Mouse (Mus musculus) retina, postnatal 7 days (tissue): Measurements from ENCODE around the gene Hes7.

Experiments used
- DNase-seq: peaks from one replicate; pipeline ENCODE4 v3.0.0-alpha.2; 2012; ENCODE audit warnings: low read depth, low spot score

The Hes7 gene

GRCm38 (mm10) chr11:69120221-69121000, at the start of gene Hes7:
Gene Hes7 (plus strand): TSS chr11:69120404.
- DNase-seq = no peak

DNA sequence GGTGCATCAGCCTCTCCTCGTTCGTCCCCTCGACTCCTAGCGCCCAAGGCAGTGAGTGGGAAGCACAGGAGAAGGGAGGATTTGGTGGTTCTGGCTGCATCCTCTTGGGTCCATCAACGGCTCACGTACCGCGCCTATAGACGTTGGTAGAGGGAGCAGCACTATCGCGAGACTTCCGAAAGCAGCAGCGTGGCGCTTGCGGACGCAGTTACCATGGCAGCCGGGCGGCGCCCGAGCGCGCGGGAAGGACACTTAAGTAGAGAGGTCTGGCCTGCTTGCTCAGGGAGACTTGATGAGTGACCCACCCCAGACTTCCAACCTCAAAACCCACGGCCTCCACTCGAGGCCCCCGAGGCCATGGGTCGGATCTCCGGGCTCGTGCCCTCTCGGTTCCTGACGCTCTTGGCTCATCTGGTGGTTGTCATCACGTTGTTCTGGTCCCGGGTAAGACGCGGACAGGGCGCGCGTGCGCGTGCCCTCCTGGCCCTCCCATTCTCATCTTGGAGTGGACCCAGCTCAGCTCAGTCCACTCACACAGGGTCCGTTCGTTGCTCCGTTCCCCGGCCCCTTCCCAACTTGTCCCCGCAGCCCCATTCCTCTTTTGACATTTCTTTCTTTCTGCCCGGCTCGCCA, 49.5 kb upstream of the Hes7 start, which contains the start of gene Tmem107:
Gene Tmem107, plus strand, starts transcription at position 217 of the 633 bp plus-strand sequence.
- DNase-seq = peak; percentile 83

GRCm38 (mm10) chr11:69071262-69071661, 48.9 kb upstream of the Hes7 start:
- DNase-seq = no peak

GRCm38 (mm10) chr11:69072234-69072633, 48.0 kb upstream of the Hes7 start:
- DNase-seq = no peak

DNA sequence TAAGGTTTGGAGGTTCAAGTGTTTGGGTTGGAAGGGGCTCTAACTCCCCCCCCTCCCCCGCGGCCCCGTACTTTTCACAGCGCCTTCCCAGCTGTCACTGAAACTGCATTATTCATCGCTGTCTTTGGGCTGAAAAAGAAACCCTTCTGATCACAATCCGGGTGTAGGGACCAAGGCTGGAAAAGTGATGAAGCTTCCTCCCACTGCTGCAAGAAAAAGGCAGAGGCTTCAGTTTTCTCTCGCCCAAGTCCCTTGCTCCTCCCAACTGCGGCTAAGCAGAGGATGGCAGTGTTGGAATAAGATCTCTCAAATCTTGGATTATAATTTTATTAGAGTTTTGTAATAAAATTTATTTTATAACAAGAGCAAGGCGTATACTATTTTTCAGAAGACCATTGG, 47.5 kb upstream of the Hes7 start:
- DNase-seq = no peak

- peak; percentile 91 for DNase-seq
Observed at GRCm38 (mm10) chr11:69073065-69073888, 46.9 kb upstream of the Hes7 start.

GRCm38 (mm10) chr11:69073951-69074775, 46.0 kb upstream of the Hes7 start:
- no peak for DNase-seq

DNA sequence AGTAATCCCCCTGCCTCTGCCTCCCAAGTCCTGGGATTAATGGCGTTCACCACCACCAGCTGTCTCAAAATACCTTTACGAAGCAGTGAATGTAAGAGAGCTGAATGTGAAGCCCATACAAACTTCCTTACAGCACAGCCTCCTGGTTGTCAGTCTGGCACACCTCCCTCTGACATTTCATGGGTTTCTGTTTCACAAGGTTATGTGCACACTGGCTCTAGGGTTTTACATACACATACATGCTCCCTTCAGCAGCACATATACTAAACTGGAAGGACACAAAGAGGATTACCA, 45.5 kb upstream of the Hes7 start:
- no peak for DNase-seq

DNA sequence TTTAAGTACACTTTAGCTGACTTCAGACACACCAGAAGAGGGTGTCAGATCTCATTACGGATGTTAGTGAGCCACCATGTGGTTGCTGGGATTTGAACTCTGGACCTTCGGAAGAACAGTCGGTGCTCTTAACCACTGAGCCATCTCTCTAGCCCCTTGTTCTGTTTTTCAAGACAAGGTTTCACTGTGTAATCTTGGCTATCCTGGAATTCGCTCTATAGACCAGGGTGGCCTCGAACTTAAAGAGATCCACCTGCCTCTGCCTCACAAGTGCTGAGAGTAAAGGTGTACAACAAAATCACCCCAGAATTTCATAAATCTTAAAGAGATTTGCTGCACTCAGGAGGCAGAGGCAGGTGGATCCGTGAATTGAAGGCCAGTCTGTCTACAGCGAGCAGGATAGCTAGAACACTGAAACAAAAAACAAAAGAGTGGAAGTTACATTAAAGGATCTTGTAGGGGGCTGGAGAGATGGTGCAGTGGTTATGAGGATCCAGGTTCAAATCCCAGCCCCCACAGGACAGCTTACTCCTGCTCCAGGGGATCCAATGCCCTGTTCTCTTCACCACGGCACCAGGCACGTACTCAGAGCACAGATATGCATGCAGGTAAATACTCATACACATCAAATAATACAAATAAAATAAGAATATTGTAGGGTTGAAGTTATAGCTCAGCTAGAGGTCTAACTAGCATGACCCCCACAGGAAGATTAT, 44.3 kb upstream of the Hes7 start:
- no peak for DNase-seq

DNA sequence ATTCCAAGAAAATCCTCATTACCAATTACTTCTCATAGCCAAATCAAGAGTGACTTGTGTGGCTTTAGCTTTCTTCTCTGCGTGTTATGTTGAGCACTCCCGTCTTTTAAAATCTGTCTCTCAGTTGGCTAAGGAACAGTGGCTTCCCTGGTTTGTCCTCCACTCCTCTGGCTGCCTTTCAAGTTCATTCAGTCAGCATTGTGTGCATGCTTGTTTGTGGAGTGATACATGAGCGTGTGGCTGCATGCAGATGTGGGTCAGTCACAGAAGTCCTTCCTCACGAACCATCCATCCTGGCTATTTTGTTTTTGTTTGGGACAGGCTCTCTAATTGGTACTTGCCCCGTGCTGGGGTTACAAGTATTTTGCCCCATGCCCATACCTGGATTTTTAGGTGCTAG, 43.6 kb upstream of the Hes7 start:
- DNase-seq = no peak

GRCm38 (mm10) chr11:69077316-69077715, 42.9 kb upstream of the Hes7 start:
- DNase-seq = no peak

DNA sequence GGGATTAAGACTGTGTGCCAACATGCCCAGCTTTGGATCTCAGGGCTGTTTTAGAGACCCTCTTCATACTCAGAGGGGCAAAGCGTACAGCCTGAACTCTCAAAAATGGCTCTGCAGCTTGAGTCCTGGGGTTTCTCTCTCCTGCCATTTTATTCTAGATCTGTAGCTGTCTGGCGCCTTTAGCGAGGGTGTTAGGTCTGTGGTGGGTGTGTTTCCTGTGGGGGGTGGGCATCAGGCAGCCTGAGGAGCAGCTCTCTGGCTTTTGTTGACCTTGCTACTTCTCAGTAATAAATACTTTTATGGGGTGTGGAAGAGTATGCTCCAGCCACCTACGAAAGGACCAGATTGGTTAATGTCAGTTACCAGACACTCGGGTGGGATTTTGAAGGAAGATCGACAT, 42.2 kb upstream of the Hes7 start:
- no peak for DNase-seq

DNA sequence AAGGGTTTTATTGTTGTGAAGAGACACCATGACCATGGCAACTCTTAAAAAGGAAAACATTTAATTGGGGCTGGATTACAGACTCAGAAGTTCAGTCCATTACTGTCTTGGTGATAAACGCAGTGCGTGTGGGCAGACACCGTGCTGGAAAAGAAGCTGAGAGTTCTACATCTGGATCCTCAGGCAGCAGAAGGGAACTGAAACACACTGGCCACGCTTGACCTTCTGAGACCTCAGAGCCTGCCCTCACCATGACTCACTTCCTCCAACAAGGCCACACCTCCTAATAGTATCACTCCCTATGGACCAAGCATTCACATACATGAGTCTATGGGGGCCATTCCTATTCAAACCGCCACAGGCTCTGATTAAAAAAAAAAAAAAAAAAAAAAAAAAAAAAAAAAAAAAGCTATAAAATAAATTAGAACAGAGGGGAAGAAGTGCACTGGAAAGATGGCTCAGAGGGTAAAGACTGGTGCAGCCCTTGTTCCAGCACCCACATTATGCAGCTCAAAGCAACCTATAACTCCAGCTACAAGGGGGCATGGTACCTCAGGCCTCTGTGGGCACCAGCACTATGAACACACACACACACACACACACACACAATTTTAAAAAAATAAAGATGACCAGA, 41.3 kb upstream of the Hes7 start:
- DNase-seq = no peak

DNA sequence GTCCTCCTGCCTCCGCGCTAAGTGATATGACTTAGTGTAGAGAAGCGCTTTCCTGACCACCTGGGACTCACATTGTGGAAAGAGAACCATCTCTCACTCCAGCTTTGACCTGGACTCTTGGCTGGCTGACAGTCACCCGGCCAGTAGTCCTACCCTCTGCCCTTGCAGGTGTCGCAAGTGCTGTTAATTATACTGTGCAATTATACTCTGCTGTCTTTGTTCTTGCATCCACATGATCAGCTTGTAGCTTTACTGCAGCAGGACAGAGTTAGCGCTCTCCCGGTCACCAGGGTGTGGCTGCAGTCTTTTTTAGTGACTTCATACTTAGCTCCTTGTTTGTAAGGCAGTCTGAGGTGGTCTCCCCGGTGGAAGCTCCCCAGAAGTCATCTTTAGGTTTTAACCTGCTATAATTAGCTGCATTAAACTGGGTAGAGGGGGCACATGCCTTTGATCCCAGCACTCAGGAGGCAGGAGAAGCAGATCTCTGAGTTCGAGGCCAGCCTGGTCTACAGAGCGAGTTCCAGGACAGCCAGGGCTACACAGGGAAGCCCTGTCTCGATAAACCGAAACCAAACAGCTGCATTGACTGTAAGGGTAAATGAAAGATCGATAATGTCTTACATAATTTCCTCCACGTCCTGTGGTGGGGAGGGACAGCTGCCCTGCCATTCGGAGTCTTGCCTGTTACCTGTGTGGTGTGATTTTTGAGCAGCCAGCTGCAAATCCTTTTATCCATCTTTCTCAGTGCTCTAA, 39.9 kb upstream of the Hes7 start:
- no peak for DNase-seq

GRCm38 (mm10) chr11:69080855-69081222, 39.4 kb upstream of the Hes7 start:
- DNase-seq = no peak

GRCm38 (mm10) chr11:69081613-69082012, 38.6 kb upstream of the Hes7 start:
- no peak for DNase-seq

DNA sequence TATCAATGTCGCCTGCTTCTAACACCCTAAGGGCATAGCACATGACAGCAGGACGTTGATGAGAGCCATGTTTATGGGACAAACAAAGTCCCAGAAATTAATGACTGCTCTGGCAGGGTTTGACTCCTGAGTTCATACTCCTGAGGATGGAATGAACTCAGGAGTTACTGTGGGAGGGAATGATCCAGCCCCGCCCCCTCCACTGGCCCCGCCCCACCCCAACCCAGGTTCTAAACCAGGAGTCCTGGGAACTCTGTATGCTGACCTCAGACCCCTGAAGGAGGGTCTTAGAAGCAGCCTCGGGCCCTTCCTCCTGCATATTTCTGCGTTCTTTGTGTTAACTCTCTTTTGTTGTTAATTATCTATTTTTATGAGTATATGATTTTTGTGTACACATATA, 34.6 kb upstream of the Hes7 start:
- DNase-seq = no peak

- no peak for DNase-seq
Observed at GRCm38 (mm10) chr11:69086390-69086789, 33.8 kb upstream of the Hes7 start.

DNA sequence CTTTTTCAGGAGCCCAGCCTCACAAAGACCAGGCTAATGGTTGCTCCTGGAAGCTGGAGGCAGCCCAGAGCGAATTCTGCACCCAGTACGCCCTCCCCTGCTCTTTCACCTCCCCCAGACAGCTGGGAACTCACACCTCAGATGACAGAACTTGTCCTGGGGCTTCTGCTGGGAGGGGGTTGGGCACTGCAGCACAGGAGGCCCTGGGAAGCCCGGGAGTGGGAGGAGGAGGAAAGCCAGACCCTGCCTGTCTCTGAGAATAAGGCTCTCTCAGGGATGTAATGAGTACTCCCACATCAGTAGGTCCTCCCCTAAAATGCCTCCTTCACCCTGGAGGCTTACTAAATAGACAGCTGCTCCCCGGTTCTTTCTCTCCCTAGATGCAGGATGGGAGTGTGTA, 33.1 kb upstream of the Hes7 start:
- DNase-seq = no peak

GRCm38 (mm10) chr11:69087597-69087996, 32.6 kb upstream of the Hes7 start:
- no peak for DNase-seq
